Mouse (Mus musculus) duodenum, adult 2 months (tissue): ENCODE results near the gene Dusp7. TPM values are rescaled to one million over a fixed set of nuclear protein-coding genes. Genes with fewer than 3 reads are reported as not detected.

Experiments
- polyA plus RNA-seq: library from polyadenylated mRNA; depleted of rRNA; stranded (reverse); fragments of >200 nt; gene quantifications from 2 replicates; pipeline ENCODE4 v1.2.3, GENCODE M21; 2012; ENCODE audit warnings: low replicate concordance; rRNA removed

Gene Dusp7
- polyA plus RNA-seq: 14.1 and 19.8 TPM in 2 replicates

GRCm38 (mm10) chr9:106368112-106368717 is at the start of gene Dusp7:
TSS of gene Dusp7 (plus strand) at chr9:106368632.

Other genes starting within 250 kb of the Dusp7 start
- gene Glyctk, start 210.5 kb upstream of the Dusp7 start, polyA plus RNA-seq: 13.9 and 43.6 TPM in 2 replicates
- gene Wdr82, start 197.7 kb upstream of the Dusp7 start, polyA plus RNA-seq: 25.0 and 31.6 TPM in 2 replicates
- 14.0 and 19.1 TPM in 2 replicates for gene Ppm1m, start 168.9 kb upstream of the Dusp7 start, polyA plus RNA-seq
- 16.9 and 20.4 TPM in 2 replicates for gene Twf2, start 165.5 kb upstream of the Dusp7 start, polyA plus RNA-seq
- gene Tlr9, start 146.0 kb upstream of the Dusp7 start, polyA plus RNA-seq: 1.1 and 1.8 TPM in 2 replicates
- gene Alas1, start 120.0 kb upstream of the Dusp7 start, polyA plus RNA-seq: 177 and 205 TPM in 2 replicates
- 14.7 TPM in 2 replicates for gene Poc1a, start 87.6 kb upstream of the Dusp7 start, polyA plus RNA-seq
- gene Rpl29, start 60.8 kb downstream of the Dusp7 start, polyA plus RNA-seq: 296 and 334 TPM in 2 replicates
- 113 and 257 TPM in 2 replicates for gene Acy1, start 69.7 kb downstream of the Dusp7 start, polyA plus RNA-seq
- 90.3 and 94.3 TPM in 2 replicates for gene Abhd14b, start 78.8 kb downstream of the Dusp7 start, polyA plus RNA-seq
- gene Abhd14a, start 79.0 kb downstream of the Dusp7 start, polyA plus RNA-seq: 25.7 and 28.4 TPM in 2 replicates
- gene Pcbp4, start 84.7 kb downstream of the Dusp7 start, polyA plus RNA-seq: 25.3 and 35.3 TPM in 2 replicates
- gene Gpr62, start 97.3 kb downstream of the Dusp7 start, polyA plus RNA-seq: 0.30 and 0.56 TPM in 2 replicates
- 20.7 and 23.2 TPM in 2 replicates for gene Rrp9, start 107.3 kb downstream of the Dusp7 start, polyA plus RNA-seq
- gene Parp3, start 108.3 kb downstream of the Dusp7 start, polyA plus RNA-seq: 20.4 and 31.8 TPM in 2 replicates
- gene Iqcf1, start 131.3 kb downstream of the Dusp7 start, polyA plus RNA-seq: not detected in 2 replicates
- gene Iqcf5, start 145.9 kb downstream of the Dusp7 start, polyA plus RNA-seq: not detected in 2 replicates
- not detected in 2 replicates for gene Iqcf3, start 193.0 kb downstream of the Dusp7 start, polyA plus RNA-seq
- not detected in 2 replicates for gene Iqcf4, start 202.4 kb downstream of the Dusp7 start, polyA plus RNA-seq